Mouse (Mus musculus) thymus, adult 2 months (tissue): ENCODE measurements around the gene Ankdd1a.

Source experiments
- CTCF ChIP-seq: fragments of 200-500 bp; IDR thresholded peaks from 2 replicates; pipeline ENCODE4 v1.5.1; 2012; ENCODE audit warnings: mild to moderate bottlenecking, control low read depth, low read length, moderate library complexity, borderline replicate concordance; ENCODE audit not compliant: control insufficient read depth, poor library complexity, insufficient read depth; ENCODE audit errors: extremely low read depth
- POLR2A ChIP-seq: fragments of 200-500 bp; IDR thresholded peaks from 2 replicates; pipeline ENCODE4 v1.6.1; 2012; ENCODE audit warnings: mild to moderate bottlenecking, low read length, control low read depth, moderate library complexity; ENCODE audit not compliant: control insufficient read depth, poor library complexity, insufficient read depth; ENCODE audit errors: extremely low read depth

GRCm38 (mm10) chr9:65502146-65502545 lies 17.8 kb downstream of the Ankdd1a start:
- TF ChIP-seq CTCF: 0 out of 2 replicates have a peak, but pooled peaks have one; percentile 13
- no peak for TF ChIP-seq POLR2A
